Mouse (Mus musculus) gastrocnemius, postnatal 4 days (tissue): ENCODE measurements around the gene Slc39a2. TPM values are rescaled to one million over a fixed set of nuclear protein-coding genes. Genes with fewer than 3 reads are reported as not detected.
"Not testable (repeated sequence)": the region's sequence is repeated elsewhere in the genome, so short reads cannot be mapped to it uniquely, and the experiment has no call there.

Experiments
- DNase-seq, 2 experiments: peaks; one replicate each; pipeline ENCODE4 v3.0.0; 2021 to 2022; ENCODE audit warnings: low spot score in 2 of 2, mixed read lengths in 2 of 2
- long read RNA-seq, 2 experiments: library from polyadenylated mRNA; stranded (forward); transcript quantifications; one replicate each; pipeline ENCODE4 v2.0.0; 2021
- total RNA-seq, 2 experiments: library from RNA; stranded (reverse); gene quantifications; 2 replicates each; pipeline ENCODE4 v1.2.3; 2021

Slc39a2 gene
- under 1 TPM; 0.47 to 0.96 TPM for total RNA-seq
- long read RNA-seq, experiment 1, partial matches to known transcripts, result 0 of 1 reads
- long read RNA-seq, experiment 1, other reads (novel, unspliced or antisense), result 1 of 1 reads
- long read RNA-seq, experiment 2, result 0 reads

GRCm38 (mm10) chr14:51892191-51892939, at the start of gene Slc39a2:
Gene Slc39a2, plus strand, starts transcription at chr14:51892889.
- no peak for DNase-seq

- DNase-seq, result no peak
Observed at GRCm38 (mm10) chr14:51843882-51844281, 48.8 kb upstream of the Slc39a2 start.

GRCm38 (mm10) chr14:51846566-51846965, 46.1 kb upstream of the Slc39a2 start:
- no peak for DNase-seq

- not testable (repeated sequence) for DNase-seq
Observed at GRCm38 (mm10) chr14:51851006-51851405, 41.7 kb upstream of the Slc39a2 start.

- DNase-seq, result no peak
Observed at GRCm38 (mm10) chr14:51853399-51853798, 39.3 kb upstream of the Slc39a2 start, which contains the start of gene Ear6. Gene Ear6, plus strand, starts transcription at chr14:51853699.

GRCm38 (mm10) chr14:51855280-51855679, 37.4 kb upstream of the Slc39a2 start:
- not testable (repeated sequence) for DNase-seq

GRCm38 (mm10) chr14:51863603-51864002, 29.1 kb upstream of the Slc39a2 start:
- DNase-seq, result peak in 1 of 2 experiments; percentile 15

GRCm38 (mm10) chr14:51870756-51871155, 21.9 kb upstream of the Slc39a2 start:
- DNase-seq, result no peak

GRCm38 (mm10) chr14:51871741-51872140, 20.9 kb upstream of the Slc39a2 start:
- no peak for DNase-seq

- DNase-seq, result no peak
Observed at GRCm38 (mm10) chr14:51877517-51877916, 15.2 kb upstream of the Slc39a2 start.

GRCm38 (mm10) chr14:51883527-51884030, 9.1 kb upstream of the Slc39a2 start:
- peak; percentile 35 to 59 for DNase-seq

- DNase-seq, result no peak
Observed at GRCm38 (mm10) chr14:51884031-51884544, 8.6 kb upstream of the Slc39a2 start.

- DNase-seq, result peak; percentile 84 to 96
Observed at GRCm38 (mm10) chr14:51884598-51885331, 7.9 kb upstream of the Slc39a2 start, which contains the start of gene Mettl17. Gene Mettl17, plus strand, starts transcription at chr14:51884842.

- no peak for DNase-seq
Observed at GRCm38 (mm10) chr14:51886051-51886450, 6.6 kb upstream of the Slc39a2 start.

- DNase-seq, result no peak
Observed at GRCm38 (mm10) chr14:51889833-51890232, 2.9 kb upstream of the Slc39a2 start.

- DNase-seq, result no peak
Observed at GRCm38 (mm10) chr14:51893094-51893794, 555 bp downstream of the Slc39a2 start.

GRCm38 (mm10) chr14:51893809-51894208, 1.1 kb downstream of the Slc39a2 start:
- no peak for DNase-seq

- no peak for DNase-seq
Observed at GRCm38 (mm10) chr14:51895071-51895470, 2.4 kb downstream of the Slc39a2 start.

- DNase-seq, result no peak
Observed at GRCm38 (mm10) chr14:51896019-51896418, 3.3 kb downstream of the Slc39a2 start.

GRCm38 (mm10) chr14:51896539-51897170, 4.0 kb downstream of the Slc39a2 start:
- DNase-seq, result no peak
